Mouse (Mus musculus) embryonic stem cell, embryonic (primary cell): ENCODE measurements around the gene Fstl1.

Experiments
- CTCF ChIA-PET, 4 experiments: fragments of 300-600 bp in 2 of 4; fragments of 350-600 bp in 2 of 4; sonication (Branson Sonifier 250); formaldehyde crosslinking; loops; one replicate each; lab custom pipeline; 2022; ENCODE audit warnings: inconsistent platforms in 2 of 4; lab: Charles Lee
- POLR2A ChIA-PET, 4 experiments: fragments of 300-600 bp in 2 of 4; fragments of 350-600 bp in 2 of 4; sonication (Branson Sonifier 250); formaldehyde crosslinking; loops; one replicate each; lab custom pipeline; 2022; ENCODE audit warnings: antibody characterized with exemption in 4 of 4, inconsistent platforms in 1 of 4; lab: Charles Lee

Gene Fstl1

GRCm38 (mm10) chr16:37779651-37780280 is 3.1 kb downstream of the Fstl1 start:
- ChIA-PET CTCF (interaction anchor here in 1 of 4 experiments (0.7 kb wide), 1 partner anchor 332 kb away, joined by 8 read pairs; no protein-coding TSS in a partner anchor), POLR2A (interaction anchor here in 2 of 4 experiments (0.5 to 5.9 kb wide), 7 partner anchors 9 to 124 kb away, joined by 3 to 40 read pairs (median 4); no protein-coding TSS in a partner anchor)

- CTCF ChIA-PET = interaction anchor here in 2 of 4 experiments (0.5 to 1.4 kb wide), 3 partner anchors 34 to 711 kb away, joined by 3 to 8 read pairs (median 4); no protein-coding TSS in a partner anchor
- POLR2A ChIA-PET = interaction anchor here in 2 of 4 experiments (0.7 to 5.9 kb wide), 7 partner anchors 8 to 34 kb away, joined by 3 to 40 read pairs (median 3); no protein-coding TSS in a partner anchor
These were observed 3.7 kb downstream of the Fstl1 start for GRCm38 (mm10) chr16:37780386-37780785.

DNA sequence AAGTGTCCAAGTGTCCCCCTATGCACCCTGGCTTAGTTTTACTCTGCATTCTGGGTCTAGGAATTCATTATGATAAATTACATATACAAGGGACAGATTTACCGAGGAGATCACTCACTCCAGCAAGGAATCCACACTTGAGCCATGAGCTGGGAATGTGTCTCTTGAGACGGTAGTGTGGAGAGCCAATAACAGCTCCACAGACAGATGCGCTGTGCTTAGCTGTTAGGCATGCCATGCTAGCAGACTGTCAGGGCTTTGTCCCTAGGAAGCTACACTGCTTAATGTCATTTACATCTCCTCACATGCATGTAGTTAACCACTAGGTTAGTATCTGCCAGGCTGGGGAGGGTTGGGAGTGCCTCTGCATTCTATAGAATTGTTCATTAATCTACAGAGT is 4.2 kb downstream of the Fstl1 start:
- ChIA-PET CTCF (interaction anchor here in 3 of 4 experiments (0.5 to 1.4 kb wide), 6 partner anchors 9 to 711 kb away, joined by 3 to 7 read pairs (median 4); no protein-coding TSS in a partner anchor), POLR2A (interaction anchor here (0.6 to 5.9 kb wide), 13 partner anchors 8 to 1762 kb away, joined by 3 to 40 read pairs (median 4); partner anchors contain the start of gene Lrrc58 (in 1 of the 4))

DNA sequence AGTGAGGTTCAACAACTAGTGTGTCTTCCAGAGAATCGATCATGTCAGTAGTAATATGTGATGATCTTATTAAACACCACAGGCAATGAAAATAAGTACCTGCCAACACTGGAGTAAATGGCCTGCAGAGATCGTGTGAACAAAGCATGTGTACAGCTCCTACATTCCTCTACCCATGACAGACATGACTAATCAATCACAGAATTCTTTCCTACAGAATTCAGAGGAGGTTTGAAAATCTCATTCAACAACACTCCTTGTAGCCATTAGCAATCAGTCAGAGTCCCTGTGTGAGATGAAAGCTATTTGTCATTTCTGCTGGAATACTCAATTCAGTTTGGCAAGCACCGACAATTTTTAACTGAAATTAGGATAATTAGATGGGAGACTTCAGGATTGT is 7.9 kb downstream of the Fstl1 start:
- ChIA-PET POLR2A (interaction anchor here in 1 of 4 experiments (0.6 kb wide), 1 partner anchor 89 kb away, joined by 5 read pairs; no protein-coding TSS in a partner anchor), CTCF (no interaction called here)

GRCm38 (mm10) chr16:37787558-37788194 is 11.0 kb downstream of the Fstl1 start:
- ChIA-PET POLR2A (interaction anchor here in 3 of 4 experiments (0.6 to 5.5 kb wide), 17 partner anchors 8 to 381 kb away, joined by 3 to 40 read pairs (median 4); partner anchors contain the start of genes Fstl1 (in 1 of the 3), Gsk3b (in 1 of the 3) and Lrrc58 (in 1 of the 3)), CTCF (interaction anchor here in 3 of 4 experiments (0.7 to 1.6 kb wide), 3 partner anchors 11 to 97 kb away, joined by 3 to 8 read pairs (median 3); partner anchors contain the start of gene Fstl1 (in 1 of the 3))

- POLR2A ChIA-PET = interaction anchor here (0.6 to 5.5 kb wide), 20 partner anchors 9 to 380 kb away, joined by 3 to 40 read pairs (median 4); partner anchors contain the start of genes Fstl1 (in 1 of the 4), Gsk3b (in 1 of the 4) and Lrrc58 (in 1 of the 4)
- CTCF ChIA-PET = interaction anchor here in 3 of 4 experiments (0.6 to 1.6 kb wide), 4 partner anchors 26 to 100 kb away, joined by 3 to 9 read pairs (median 6); no protein-coding TSS in a partner anchor
These were observed 11.8 kb downstream of the Fstl1 start for GRCm38 (mm10) chr16:37788367-37789014.

DNA sequence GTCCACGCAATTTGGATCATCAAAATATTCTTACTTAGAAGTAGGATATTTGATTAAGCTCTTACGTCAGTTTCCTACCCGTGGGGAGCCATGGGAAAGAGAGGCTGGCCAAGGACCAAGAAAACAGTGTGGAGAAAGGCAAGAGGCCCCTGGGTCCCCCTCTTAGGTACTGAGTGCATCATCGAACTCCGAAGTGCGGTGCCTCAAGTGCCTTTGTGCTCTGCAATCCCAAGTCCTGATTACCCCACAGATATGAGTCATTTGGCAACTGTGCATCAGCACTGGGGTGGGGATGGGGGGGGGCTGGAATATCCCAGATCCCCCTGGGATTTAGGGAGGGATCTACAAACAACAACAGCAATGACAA is 12.3 kb downstream of the Fstl1 start:
- POLR2A ChIA-PET = interaction anchor here in 3 of 4 experiments (0.6 to 5.5 kb wide), 11 partner anchors 10 to 300 kb away, joined by 3 to 40 read pairs (median 4); partner anchors contain the start of genes Fstl1 (in 1 of the 3) and Lrrc58 (in 1 of the 3)
- CTCF ChIA-PET = interaction anchor here in 1 of 4 experiments (1.1 kb wide), 1 partner anchor 25 kb away, joined by 9 read pairs; no protein-coding TSS in a partner anchor

DNA sequence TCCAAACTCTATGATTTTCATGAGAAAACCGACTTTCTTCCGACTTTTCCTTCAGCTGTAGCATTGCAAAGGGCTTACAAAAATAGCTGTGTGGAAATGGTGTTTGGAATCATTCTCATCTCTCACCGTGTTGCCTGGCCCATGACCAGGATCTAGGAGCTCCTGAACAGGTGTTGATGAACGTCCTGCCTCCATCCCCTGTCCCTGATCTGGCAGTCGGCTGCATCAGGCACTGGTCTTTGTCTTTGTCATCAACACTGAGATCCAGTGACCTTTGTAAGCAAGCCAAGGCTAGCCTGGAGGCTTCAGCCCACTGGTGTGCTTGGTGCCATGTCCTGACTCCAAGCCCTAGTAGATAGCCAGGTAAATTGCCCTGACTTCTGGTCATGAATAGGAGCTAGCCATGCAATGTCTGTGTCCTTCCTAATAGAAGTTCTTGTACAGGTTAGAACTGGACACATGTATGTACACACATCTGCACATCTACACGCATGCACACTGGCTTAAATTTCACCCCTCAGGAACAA is 12.8 kb downstream of the Fstl1 start:
- CTCF ChIA-PET = interaction anchor here in 2 of 4 experiments (0.9 to 1.1 kb wide), 2 partner anchors 8 to 25 kb away, joined by 5 to 9 read pairs; no protein-coding TSS in a partner anchor
- POLR2A ChIA-PET = interaction anchor here (0.6 to 5.5 kb wide), 15 partner anchors 8 to 299 kb away, joined by 3 to 40 read pairs (median 5); partner anchors contain the start of genes Fstl1 (in 1 of the 4), Gsk3b (in 1 of the 4) and Lrrc58 (in 1 of the 4)

- POLR2A ChIA-PET = interaction anchor here (0.6 to 5.5 kb wide), 19 partner anchors 9 to 620 kb away, joined by 3 to 40 read pairs (median 5); partner anchors contain the start of genes Fstl1 (in 1 of the 4), Gsk3b (in 1 of the 4) and Lrrc58 (in 1 of the 4)
- CTCF ChIA-PET = interaction anchor here in 1 of 4 experiments (0.9 kb wide), 1 partner anchor 9 kb away, joined by 5 read pairs; no protein-coding TSS in a partner anchor
These were observed 13.5 kb downstream of the Fstl1 start for GRCm38 (mm10) chr16:37790008-37790780.

DNA sequence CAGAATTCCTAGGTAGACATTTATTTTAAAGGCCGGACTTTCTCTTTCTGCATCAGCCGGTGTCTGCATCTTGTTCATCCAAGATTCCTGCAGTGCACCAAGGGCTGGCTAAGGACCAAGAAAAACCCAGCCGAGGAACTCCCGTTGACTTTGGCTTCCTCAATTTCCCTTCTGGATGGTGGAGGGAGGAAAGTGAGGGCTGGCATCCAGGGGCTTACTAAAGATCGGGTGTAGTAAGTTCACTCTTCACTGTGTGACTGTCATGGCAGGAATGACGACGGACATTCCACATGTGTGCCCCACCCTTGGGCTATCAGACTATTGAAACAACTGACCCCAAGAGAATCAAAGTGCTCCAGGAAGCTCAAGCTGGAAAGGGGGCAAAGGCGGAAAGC is 14.1 kb downstream of the Fstl1 start:
- POLR2A ChIA-PET = interaction anchor here (0.6 to 5.5 kb wide), 13 partner anchors 9 to 620 kb away, joined by 3 to 40 read pairs (median 5); partner anchors contain the start of genes Fstl1 (in 1 of the 4) and Lrrc58 (in 1 of the 4)
- CTCF ChIA-PET = no interaction called here

GRCm38 (mm10) chr16:37795651-37796150 is 19.0 kb downstream of the Fstl1 start:
- ChIA-PET POLR2A (interaction anchor here in 2 of 4 experiments (0.5 to 1.6 kb wide), 4 partner anchors 9 to 1385 kb away, joined by 3 to 4 read pairs (median 4); no protein-coding TSS in a partner anchor), CTCF (interaction anchor here in 2 of 4 experiments (0.6 to 1.0 kb wide), 2 partner anchors 19 to 1058 kb away, joined by 5 read pairs; no protein-coding TSS in a partner anchor)

GRCm38 (mm10) chr16:37796270-37796669 is 19.6 kb downstream of the Fstl1 start:
- CTCF ChIA-PET = interaction anchor here in 2 of 4 experiments (0.6 to 1.0 kb wide), 2 partner anchors 18 to 1058 kb away, joined by 5 read pairs; no protein-coding TSS in a partner anchor
- POLR2A ChIA-PET = interaction anchor here in 1 of 4 experiments (0.5 to 1.6 kb wide), 2 partner anchors 8 to 1385 kb away, joined by 4 read pairs; no protein-coding TSS in a partner anchor

- CTCF ChIA-PET = no interaction called here
- POLR2A ChIA-PET = interaction anchor here in 1 of 4 experiments (1.0 kb wide), 1 partner anchor 113 kb away, joined by 4 read pairs; no protein-coding TSS in a partner anchor
These were observed 24.4 kb downstream of the Fstl1 start for GRCm38 (mm10) chr16:37801097-37801496.

- ChIA-PET CTCF (no interaction called here), POLR2A (interaction anchor here in 1 of 4 experiments (0.8 to 0.9 kb wide), 2 partner anchors 12 to 22 kb away, joined by 3 to 4 read pairs; no protein-coding TSS in a partner anchor)
These were observed 26.1 kb downstream of the Fstl1 start for GRCm38 (mm10) chr16:37802686-37803295.

DNA sequence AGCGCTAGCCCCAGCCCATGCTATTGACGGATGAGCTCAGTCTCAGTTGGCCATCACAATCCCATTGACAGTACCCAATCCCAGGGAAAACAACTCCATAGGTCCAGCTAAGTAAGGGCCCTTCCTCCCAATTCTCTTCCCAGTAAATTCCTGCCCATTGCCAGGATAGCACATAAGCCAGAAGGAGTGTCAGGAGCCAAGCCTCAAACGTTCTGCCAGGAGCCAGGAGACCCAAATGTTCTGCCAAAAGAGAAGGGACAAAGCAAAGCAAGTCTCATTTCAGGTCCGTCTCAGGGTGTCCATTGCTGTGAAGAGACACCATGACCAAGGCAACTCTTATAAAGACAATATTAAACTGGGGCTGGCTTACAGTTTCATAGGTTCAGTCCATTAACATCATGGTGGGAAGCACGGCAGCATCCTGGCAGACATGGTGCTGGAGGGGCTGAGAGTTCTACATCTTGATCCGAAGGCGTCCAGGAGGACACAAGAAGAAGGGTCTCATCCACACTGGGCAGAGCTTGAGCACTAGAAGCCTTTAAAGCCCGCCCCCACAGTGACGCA is 26.8 kb downstream of the Fstl1 start:
- POLR2A ChIA-PET = interaction anchor here in 2 of 4 experiments (0.8 to 1.0 kb wide), 3 partner anchors 13 to 65 kb away, joined by 3 to 4 read pairs (median 3); partner anchors contain the start of gene Lrrc58 (in 1 of the 2)
- CTCF ChIA-PET = no interaction called here
